Mouse (Mus musculus) fibroblast of lung, adult 2 months (primary cell): ENCODE measurements around the gene Odaph.

ENCODE experiments used
- DNase-seq: peaks from one replicate; pipeline ENCODE4 v3.0.0-alpha.2; 2011; ENCODE audit warnings: low read depth

Gene Odaph

GRCm38 (mm10) chr5:91989261-91989660 lies 2.0 kb downstream of the Odaph start:
- DNase-seq, result no peak

- no peak for DNase-seq
Measured at GRCm38 (mm10) chr5:91991191-91991937, 4.1 kb downstream of the Odaph start.

- no peak for DNase-seq
Measured at GRCm38 (mm10) chr5:91993061-91993460, 5.8 kb downstream of the Odaph start.

GRCm38 (mm10) chr5:91994546-91994945 lies 7.3 kb downstream of the Odaph start:
- DNase-seq, result no peak

GRCm38 (mm10) chr5:92000770-92001169 lies 13.5 kb downstream of the Odaph start:
- DNase-seq, result no peak

GRCm38 (mm10) chr5:92003011-92003410 lies 15.7 kb downstream of the Odaph start:
- DNase-seq, result no peak

GRCm38 (mm10) chr5:92009827-92010226 lies 22.6 kb downstream of the Odaph start:
- no peak for DNase-seq

GRCm38 (mm10) chr5:92011756-92012155 lies 24.5 kb downstream of the Odaph start:
- no peak for DNase-seq

- no peak for DNase-seq
Measured at GRCm38 (mm10) chr5:92019960-92020359, 32.7 kb downstream of the Odaph start.

- DNase-seq, result peak; percentile 56
Measured at GRCm38 (mm10) chr5:92042377-92043348, 55.4 kb downstream of the Odaph start.

- no peak for DNase-seq
Measured at GRCm38 (mm10) chr5:92043783-92044182, 56.5 kb downstream of the Odaph start, which contains the start of gene Cdkl2. TSS of gene Cdkl2 (minus strand) at chr5:92043883.
